Mouse (Mus musculus): ENCODE results near the gene Clk4.

Clk4 gene

DNA sequence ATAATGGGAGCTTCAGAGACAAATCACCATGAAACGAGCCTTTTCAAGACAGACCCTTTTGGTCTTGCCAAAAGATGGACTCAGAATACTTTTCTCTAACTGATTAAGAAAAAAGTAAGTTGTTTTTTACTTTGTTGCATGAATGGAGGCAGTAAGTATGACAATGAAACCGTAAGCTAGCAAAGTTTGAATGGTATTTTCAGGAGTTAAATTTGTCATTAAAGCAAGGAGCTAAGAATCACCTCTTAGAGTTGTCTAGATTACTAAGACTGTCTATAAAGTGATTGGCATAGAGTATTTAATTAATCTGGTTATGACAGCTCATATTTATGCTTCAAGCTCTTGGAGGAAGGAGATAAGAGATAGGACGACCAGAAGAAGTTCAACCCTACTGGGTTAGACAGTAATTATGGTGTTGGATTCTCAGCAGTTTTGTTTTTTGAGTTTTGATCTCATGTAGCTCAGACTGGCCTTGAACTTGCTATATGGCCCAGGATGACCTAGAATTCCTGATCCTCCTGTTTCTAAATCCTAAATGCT lies at the start of gene Clk4:
Gene Clk4, plus strand, starts transcription at position 51 of the 540 bp plus-strand sequence.
- DNase-seq (ENCODE audit: extremely low spot score): no peak

DNA sequence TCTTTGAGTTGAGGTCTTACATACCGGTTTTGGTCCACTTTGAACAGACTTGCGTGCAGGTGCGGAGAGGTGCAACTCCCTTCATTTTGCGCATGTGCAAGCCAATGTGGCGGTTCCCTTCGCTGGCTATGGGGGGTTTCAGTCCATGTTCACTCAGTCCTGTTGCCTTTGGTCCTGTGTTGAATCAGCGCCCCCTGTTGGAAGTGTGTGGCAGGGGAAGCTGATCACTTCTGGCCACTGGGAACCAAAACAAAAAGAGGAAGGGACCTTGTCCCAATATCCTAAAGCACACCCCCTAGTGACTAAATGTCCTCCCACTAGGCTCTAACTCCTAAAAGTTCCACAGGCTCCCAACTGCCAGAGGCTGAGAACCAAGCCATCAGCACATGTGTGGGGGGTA lies 47.5 kb upstream of the Clk4 start:
- no peak for DNase-seq (ENCODE audit: extremely low spot score)

DNA sequence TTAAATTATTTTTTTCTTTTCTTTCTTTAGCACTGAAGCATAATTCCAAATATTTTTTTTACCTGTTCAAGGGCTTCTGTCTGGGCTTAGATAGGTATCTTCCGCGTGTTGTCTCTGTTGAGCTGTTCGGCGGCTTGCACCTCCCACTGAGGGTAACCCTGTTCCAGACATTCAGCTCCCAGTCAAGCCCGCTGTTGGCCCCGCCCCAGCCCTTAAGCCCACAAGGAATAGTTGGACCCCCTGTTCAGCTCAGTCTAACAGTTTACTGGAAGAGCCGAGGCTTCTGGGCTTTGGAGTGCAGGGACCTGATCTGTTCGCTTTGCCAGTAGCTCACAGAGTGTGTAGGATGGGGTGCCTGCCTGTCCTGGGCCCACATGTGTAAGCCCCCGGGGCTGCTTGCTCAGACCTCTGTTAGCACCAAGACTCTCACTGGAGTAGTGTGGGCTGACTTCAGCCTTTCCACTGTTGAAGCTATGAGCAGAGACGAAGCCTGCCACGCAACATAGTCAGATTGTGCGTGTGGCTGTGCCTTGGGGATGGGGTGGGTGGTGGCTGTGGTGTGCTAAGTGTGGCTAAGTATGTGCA lies 42.0 kb upstream of the Clk4 start:
- no peak for DNase-seq (ENCODE audit: extremely low spot score)

DNA sequence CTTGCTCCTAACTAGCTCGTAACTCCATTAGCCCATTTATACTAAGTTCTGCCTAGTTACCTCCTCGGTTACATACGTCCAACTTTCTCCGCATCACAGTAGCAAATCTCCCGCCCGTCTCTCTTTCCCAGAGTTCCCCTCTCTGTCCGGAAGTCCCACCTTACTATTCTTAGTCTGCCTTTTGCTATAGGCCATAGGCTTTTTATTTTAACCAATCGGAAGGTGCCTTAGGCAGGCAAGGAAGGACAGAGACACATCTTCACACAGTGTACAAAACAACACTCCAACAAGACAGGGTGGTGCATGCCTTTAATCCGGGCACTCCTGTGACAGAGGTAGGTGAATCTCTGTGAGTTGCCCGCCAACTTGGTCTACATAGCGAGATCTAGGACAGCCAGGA lies 41.2 kb upstream of the Clk4 start, which contains the start of gene Gm12569:
Gene Gm12569, plus strand, starts transcription at position 166 of the 400 bp plus-strand sequence.
- no peak for DNase-seq (ENCODE audit: extremely low spot score)

DNA sequence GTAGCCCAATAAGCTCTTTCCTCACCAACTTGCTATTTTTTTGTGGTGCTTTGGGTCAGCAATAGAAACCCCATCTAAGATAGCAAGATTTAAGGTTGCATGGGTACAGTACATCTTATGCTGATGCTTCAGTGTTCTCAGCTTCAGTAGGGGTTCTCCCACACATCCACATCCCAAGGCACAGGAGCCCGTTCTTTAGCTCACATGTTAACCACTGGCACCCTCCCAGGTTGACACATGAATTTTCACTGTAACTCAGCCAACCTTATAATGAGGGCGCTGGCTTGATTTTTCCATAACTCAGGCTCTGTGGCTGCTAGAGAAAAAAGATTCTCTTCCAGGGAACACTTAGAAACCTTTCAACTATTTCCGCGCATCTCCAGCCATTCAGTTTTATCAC lies 34.4 kb upstream of the Clk4 start:
- no peak for DNase-seq (ENCODE audit: extremely low spot score)

DNA sequence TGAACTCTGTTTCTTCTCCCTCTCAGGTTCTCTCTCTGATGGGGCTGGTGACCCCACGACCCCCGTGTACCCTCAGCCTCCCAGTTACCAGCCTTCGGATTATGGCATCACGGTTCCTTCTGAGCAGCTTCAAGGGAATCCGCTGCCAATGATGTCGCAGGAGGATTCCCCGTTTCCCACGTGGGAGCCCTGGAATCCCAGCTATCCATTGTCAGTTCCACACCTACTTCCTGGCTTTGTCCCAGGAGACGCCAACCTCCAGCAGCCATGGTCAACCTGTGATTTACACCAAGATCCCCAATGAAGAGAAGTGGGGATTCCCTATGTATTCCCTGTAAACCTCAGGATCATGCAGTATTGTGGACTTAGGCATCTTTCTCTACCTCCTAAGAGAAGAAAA lies 26.9 kb upstream of the Clk4 start:
- no peak for DNase-seq (ENCODE audit: extremely low spot score)

DNA sequence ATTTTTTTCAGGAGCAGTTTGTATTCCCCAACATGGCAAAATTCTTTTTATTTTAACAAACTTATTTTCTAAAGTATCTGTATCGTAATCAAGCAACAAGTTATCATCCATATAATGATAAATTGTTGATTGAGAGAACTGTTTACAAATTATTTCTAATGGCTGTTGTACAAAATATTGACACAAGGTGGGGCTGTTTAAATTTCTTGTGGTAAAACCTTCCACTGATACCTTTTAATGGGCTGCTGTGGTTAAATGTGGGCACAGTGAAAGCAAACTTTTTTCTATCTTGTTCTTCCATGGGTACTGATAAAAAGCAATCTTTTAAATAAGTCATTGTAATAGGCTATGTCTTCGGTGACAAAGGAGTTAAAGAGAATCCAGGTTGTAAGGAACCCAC lies 18.6 kb upstream of the Clk4 start:
- DNase-seq (ENCODE audit: extremely low spot score): no peak

DNA sequence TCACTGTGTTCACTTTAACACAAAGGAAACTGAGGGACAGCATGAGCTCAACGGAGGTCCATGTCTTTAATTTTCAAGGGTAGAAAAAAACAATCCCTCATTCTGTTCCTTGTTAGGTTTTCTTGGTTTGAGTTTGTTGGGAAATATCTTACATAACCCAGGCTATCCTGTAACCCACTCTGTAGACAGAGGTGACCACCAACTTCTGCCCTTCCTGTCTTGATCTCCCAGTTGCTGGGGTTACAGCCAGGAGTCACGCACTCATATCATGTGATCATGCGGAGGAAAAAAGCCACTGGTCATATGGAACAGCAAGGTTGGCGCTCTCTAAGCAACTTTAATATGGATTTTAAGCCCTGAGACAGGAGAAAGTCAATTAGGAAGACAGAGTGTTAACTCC lies 4.5 kb upstream of the Clk4 start:
- DNase-seq (ENCODE audit: extremely low spot score): no peak

DNA sequence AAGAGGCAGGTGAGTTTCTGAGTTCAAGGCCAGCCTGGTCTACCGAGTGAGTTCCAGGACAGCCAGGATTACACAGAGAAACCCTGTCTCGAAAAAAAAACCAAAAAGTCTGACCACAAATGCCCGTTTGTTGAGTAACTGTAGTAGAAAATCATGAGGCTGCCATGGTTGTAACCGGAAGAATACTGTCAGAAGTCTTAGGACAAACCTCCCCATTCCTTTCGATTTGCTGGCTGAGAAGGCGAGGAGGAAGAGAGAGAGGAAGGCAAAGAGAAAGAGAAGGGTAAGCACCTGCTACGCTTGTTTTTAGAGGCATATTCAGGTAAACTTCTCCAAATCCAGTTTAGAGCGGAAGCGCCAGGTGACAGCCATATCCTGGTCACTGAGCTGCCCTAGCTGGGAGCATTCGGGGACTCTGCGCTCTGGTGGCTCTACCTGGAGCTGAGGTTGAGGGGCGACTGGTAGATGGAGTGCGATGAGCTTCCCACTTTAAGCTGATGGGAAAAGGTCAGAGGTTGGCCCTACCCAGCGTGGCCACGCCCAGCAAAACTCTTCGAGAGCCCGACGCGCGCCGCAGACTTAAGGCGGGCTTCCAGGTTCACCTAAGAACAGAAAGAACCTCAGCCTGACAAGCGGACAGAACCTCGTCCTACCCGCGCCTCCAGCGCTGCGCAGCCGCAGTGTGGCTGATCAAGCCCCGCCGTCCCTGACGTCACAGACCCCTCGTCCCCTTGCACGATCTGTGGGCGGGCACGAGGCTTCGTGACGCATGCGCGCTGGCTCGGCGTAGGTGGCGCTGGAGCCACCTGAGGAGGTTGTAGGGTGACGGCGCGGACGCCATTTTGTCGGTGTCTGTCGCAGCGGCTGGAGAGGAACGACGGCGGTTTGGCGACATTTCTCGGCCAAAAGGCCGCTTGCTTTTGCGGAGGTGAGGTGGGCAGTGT lies 1.1 kb downstream of the Clk4 start, which contains the start of gene BC049762:
Gene BC049762, minus strand, starts transcription at position 705 of the 944 bp plus-strand sequence.
- peak; percentile 98 for DNase-seq (ENCODE audit: extremely low spot score)

DNA sequence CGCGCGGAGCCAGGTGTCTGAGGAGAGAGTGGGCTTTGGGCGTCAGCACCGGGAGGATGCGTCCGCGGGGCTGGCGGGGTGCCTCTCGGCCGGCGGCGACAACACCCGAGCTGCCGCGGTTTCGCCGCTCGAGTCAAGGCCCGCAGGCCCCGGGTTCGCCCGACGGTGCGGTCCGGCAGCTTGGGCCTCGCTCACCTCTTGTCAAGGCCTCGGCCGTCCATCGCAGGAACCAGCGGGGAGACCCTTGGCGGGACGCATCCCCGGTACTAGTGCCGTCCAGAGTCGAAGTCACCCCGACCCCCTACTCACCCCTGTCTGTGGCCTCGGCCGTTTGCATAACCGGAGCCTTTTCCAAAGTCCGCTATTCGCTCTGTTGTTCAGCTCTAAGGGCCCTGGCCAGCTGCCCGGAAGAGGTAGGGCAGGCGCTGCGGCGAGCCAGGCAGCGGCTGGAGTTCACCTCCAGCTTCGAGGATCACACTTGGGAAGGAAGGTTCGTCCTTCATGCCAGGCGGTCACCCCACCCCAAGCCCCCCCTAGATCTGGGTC lies 1.8 kb downstream of the Clk4 start:
- no peak for DNase-seq (ENCODE audit: extremely low spot score)

DNA sequence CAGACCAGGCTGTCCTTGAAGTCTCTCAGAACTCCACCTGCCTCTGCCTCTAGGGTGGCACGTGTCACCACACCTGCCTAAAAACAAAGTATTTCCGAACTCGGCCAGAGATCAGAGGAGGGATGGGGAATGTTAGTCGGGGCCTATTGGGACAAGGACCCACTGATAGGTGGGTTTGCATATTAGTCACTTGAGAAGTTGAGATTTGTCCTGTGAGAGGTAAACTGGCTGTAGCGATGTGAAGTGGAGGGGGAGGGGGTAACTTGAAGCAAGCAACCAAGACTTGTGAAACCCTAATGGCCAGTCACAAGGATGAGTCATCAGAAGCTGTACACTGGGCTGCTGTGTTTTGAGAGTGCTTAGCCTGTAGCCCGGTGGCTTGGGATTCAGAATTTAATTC lies 2.8 kb downstream of the Clk4 start:
- DNase-seq (ENCODE audit: extremely low spot score): peak; percentile 19

DNA sequence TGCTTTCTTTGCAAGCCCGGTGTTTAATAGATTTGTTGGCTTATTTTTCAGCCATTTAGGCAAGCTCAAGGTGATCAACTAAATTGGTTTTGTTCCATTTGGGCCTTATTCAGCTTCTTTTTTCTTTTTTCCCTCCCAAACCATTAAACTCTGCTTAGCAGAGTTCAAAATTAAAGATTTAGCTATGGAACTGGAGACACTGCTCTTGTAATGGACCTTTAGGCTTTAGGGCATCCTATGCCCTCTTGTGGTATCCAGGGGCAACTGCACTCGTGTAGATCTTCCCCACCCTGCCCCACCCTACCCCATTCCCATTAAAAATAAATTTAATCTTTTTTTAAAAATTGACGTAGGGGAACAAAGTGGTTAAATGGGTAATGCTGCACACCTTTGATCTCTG lies 3.8 kb downstream of the Clk4 start:
- DNase-seq (ENCODE audit: extremely low spot score): peak; percentile 25

DNA sequence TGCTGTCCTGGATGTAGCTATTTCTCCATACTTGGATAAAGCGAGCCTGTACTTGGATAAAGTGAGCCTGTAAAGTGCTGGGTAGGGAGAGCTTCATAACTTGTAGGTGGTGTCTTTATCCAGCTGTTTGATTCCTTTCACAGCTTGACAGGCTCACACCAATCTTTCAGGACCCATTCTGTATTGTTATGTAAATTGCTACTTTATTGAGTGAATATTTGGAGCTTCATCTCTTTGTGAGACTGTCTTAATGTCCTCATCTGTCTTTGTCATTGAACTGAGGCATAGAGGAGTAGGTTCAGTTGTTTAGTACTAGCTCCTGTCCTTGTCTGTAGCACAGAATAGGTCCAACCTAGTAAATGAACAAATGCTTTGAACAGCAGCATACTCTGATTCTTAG lies 12.9 kb downstream of the Clk4 start:
- no peak for DNase-seq (ENCODE audit: extremely low spot score)

DNA sequence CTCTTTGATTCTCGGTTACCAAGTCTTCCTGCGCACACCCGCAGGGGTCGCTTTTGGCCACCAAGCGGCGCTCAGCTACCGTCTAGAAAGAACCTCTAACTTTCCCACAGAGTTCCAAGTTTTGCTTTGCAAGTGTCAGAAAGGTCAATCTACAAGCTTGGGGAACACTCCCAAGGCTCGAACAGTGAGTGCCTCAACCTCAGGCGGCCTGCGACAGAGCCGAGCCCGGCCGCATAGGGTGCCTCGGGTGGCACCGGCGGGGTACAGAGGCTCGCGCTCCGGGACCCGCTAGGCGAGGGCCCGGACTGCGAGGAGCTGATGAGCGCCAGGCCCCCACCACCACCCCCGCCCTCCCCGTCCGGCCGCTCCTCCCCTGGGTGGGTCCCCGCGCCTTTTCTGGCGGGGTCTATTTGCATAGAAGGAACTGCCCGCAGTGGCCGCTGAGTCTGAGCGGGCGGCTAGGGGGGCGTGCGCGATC lies 28.1 kb downstream of the Clk4 start, which contains the start of gene Col23a1:
Gene Col23a1, plus strand, starts transcription at position 357 of the 478 bp plus-strand sequence.
- peak; percentile 89 for DNase-seq (ENCODE audit: extremely low spot score)

DNA sequence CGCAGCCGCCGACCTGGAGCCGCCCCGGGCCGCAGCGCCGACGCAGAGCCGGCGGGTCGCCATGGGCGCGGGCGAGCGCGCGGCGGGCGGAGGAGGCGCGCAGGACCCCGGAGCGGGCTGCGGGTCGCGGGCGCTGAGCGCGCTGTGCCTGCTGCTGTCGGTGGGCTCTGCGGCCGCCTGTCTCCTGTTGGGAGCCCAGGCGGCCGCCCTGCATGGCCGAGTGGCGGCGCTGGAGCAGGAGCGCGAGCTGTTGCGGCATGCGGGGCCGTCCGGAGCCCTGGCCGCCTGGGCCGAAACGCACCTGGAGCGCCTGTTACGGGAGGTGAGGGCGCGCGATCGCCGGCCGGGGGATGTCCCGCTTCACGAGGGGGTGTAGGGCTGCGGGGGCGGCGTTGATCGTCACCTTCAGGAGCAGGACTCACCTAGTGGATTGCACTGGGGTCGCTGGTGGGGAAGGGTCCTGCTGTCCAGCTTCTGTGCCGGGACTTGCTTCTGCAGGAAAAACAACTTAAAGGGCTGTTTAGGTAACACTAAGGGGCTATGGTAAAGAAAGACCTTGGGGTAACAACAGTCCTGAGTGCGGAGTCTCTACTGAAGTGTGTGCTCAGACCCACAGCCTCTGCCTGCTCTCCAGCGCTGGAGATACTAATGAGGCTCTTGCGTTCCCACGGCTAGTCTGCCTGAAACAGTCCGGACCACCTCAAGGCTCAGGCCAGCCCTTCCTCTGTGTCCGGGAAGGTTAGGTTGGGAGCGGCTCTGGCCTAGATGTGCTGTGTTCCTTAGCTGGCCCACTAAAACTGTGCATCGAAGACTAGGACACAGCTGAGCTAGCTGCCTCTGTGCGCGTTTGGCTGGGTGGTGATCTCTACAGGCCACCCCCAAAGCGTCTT lies 28.8 kb downstream of the Clk4 start:
- peak; percentile 81 for DNase-seq (ENCODE audit: extremely low spot score)

DNA sequence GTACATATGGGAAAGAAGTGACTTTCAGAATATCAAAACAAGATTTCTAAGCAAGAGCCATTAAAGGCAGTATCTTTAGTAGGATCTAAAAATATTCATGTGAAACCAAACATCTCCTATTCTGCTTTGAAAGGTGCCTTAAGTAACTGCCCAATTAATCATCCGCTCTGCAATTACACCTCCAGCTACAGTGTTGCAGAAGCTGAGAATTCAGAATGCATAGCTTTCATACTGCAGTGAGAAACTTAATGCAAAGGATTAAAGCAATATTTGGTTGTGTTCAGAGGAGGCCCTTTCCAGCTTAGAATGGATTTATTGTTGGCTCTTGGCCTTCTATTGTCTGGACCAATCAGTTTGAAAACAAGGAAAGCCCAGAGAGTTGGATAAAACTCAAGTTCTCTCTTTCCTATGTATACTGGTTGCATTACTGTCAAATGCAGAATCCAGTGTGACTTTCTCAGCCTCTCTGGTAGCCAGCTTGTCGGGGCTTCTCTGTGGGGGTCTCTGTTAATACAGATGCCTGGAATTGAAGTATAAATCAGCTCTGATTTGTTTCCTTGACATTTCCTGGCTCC lies 32.5 kb downstream of the Clk4 start:
- DNase-seq (ENCODE audit: extremely low spot score): no peak

DNA sequence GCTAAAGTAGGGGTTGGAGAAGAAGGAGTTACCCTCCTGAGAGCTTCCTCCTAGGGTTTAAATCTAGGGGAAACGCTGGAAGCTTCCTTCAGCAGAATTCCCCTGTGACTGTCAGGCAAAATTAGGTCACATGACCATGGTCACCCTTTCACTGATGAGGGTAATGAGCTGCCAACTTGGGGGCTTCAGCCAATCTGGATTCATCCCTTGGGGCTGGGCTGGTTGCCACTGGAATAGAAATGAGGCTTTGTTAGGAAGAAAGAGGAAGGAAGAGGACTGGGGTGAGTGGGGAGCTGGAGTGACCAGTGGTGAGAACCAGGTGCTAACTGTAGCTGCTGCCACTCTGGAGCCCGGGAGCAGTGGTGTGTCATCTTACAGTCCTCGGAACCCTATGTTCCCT lies 34.2 kb downstream of the Clk4 start:
- no peak for DNase-seq (ENCODE audit: extremely low spot score)

DNA sequence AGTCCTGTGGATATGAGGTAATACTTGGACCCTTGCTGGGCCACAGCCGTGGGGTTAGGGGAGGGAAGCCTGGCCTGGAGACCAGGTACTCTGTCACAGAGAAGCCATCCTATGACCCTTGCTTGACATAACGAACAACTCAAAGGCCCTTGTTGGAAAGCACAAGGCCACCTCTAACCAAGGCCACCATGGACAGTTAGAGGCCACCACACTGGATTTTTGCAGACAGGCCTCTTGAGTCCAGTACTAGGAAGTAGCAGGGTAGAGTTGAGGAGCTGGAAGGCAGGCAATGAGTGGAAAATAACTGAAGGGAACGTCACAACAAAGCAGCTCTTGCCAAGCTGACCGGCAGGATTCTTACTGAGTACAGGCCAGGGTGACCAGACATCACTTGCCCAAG lies 37.2 kb downstream of the Clk4 start:
- no peak for DNase-seq (ENCODE audit: extremely low spot score)

DNA sequence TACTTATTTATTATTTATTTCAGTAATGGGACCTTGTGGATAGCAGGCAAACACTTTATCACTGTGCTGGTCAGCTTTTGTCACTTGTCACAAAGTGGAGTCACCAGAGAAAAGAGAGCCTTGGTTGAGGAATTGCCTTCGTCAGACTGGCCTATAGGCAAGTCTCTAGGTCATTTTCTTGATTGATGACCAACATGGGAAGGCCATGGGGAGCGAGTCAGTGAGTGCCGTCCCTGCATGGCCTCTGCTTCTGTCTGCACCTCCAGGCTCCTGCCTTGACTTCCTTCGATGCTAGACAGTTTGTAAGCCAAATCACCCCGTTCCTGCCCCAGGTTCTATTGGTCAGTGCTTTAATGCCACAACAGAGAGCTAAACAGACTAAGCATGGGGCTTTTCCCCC lies 40.9 kb downstream of the Clk4 start:
- DNase-seq (ENCODE audit: extremely low spot score): no peak

DNA sequence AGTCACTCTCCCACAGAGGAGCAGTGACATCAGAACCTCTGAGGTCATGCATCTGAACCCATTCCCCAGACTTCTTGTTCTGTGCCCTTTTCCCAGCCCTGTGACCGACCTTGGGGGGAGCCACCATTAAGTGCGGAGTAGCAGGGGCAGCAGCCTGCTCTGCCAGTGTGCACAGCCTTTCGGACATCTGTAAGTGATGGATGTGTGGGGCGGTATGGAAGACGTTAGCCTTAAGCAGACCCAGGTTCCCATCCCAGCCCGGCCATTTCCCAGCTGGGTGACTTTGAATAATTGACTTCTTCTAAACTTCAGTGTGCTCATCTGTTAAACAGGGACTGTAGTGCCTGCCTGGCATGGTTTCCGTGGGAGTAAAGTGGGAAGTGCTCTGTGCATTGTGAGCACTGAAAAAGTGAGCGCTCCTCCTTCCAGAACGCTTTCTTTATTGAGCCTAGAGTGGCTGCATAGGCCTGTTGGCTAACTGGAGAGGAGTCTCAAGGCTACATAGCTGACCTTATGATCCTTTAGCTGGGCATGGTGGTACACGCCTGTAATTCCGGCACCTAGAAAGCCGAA lies 42.5 kb downstream of the Clk4 start:
- peak; percentile 27 for DNase-seq (ENCODE audit: extremely low spot score)

DNA sequence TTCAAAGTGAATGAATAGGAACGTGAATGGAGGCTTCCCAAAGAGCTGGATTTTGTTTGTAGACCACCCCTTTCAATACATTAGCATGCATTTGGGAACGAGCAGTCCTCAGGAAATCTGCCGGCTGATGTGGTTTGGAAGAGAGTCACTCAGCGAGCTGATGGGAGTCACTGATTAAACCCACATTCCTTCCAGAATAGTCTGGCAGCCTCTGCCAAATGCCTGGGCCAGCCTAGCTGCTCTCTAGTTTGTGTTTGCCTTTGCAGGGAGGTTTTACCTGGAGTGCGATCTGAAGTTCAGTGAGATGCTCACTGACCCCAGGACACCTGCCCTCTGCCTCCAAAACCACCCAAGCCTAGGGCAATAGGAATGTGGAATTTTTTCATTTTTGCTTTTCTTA lies 46.8 kb downstream of the Clk4 start:
- no peak for DNase-seq (ENCODE audit: extremely low spot score)
